Mouse (Mus musculus): Measurements from ENCODE around the gene Hist2h2ac.
A peak's percentile ranks its signal among the peaks of the same experiment; 100 is the strongest.

Hist2h2ac gene

DNA sequence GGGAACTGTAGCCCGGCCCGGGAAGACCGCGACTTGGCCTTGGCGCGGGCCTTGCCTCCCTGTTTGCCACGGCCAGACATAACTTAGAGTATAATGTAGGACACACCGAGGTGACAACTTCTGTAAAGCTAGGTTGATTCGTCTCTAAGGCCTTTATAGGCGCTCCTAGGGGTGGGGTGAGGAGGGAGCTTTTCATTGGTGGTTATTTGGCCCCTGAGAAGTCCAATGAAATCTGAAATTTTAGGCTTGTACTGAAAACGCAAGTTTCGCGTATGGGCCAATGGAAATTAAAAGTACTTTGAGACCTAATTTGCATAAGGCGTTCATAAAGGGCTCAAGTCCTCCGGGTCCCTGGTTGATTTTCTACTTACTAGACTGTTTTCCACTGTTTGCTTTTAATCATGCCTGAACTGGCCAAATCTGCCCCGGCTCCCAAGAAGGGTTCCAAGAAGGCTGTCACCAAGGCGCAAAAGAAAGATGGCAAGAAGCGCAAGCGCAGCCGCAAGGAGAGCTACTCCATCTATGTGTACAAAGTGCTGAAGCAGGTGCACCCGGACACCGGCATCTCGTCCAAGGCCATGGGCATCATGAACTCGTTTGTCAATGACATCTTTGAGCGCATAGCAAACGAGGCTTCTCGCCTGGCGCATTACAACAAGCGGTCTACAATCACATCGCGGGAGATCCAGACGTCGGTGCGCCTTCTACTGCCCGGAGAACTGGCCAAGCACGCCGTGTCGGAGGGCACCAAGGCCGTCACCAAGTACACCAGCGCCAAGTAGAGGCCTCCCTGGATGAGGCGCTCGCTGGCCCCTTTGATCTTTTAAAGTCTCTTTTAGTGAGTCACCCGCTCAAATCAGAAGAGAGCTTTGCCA, at the start of gene Hist2h2ac, which contains the start of gene Hist2h2be:
Gene Hist2h2ac, minus strand, starts transcription at position 116 of the 875 bp plus-strand sequence.
Gene Hist2h2be, plus strand, starts transcription at position 355 of the 875 bp plus-strand sequence.
- peak; percentile 85 to 87 for DNase-seq

DNA sequence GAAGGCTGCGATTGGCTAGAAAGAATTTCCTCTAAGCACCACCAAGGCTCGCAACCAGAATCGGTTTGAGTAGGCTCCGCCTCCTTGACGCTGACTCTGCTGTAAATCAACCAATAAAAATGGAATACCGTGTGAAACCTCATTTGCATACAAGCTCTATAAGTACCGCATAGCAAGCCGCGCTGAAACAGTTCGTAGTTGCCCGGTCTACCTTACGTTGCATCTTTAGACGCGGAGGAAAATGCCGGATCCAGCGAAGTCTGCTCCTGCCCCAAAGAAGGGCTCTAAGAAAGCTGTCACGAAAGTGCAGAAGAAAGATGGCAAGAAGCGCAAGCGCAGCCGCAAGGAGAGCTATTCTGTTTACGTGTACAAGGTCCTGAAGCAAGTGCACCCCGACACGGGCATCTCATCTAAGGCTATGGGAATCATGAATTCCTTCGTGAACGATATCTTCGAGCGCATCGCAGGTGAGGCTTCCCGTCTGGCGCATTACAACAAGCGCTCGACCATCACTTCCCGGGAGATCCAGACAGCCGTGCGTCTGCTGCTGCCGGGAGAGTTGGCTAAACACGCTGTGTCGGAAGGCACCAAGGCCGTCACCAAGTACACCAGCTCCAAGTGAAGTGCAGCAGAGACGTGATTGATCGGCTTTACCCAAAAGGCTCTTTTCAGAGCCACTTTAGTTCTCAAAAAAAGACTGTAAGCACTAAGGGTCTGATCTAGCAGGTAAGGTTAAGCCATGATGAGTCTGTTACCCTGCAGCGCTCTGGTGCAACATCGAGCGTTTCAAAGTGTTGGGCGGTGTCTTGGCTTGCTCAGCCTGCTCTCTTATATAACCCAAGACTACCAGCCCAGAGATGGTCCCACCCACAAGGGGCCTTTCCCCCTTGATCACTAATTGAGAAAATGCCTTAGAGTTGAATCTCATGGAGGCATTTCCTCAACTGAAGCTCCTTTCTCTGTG, 49.1 kb upstream of the Hist2h2ac start, which contains the start of gene Hist2h2bb:
Gene Hist2h2bb, plus strand, starts transcription at position 242 of the 964 bp plus-strand sequence.
- DNase-seq: peak; percentile 91 to 94

- peak; percentile 38 to 52 for DNase-seq
These were observed 48.2 kb upstream of the Hist2h2ac start for GRCm38 (mm10) chr3:96268776-96269378.

GRCm38 (mm10) chr3:96268051-96268775, 47.5 kb upstream of the Hist2h2ac start, which contains the start of gene Hist2h3b:
Gene Hist2h3b (plus strand): TSS chr3:96268654.
- DNase-seq: peak; percentile 85 to 88

DNA sequence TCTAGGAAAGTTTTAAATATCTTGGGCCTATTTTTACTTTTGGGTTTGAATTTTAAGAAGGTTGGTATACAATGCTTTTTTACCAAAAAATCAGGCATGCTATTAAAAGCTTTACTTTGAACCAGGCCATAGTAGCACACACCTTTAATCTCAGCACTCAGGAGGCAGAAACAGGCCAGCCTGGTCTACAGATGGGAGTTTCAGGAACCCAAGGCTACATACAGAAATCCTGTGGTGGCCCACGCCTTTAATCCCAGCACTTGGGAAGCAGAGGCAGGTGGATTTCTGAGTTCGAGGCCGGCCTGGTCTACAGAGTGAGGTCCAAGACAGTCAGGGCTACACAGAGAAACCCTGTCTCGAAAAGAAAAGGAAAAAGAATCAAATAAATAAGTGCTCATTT, 46.9 kb upstream of the Hist2h2ac start:
- no peak for DNase-seq

DNA sequence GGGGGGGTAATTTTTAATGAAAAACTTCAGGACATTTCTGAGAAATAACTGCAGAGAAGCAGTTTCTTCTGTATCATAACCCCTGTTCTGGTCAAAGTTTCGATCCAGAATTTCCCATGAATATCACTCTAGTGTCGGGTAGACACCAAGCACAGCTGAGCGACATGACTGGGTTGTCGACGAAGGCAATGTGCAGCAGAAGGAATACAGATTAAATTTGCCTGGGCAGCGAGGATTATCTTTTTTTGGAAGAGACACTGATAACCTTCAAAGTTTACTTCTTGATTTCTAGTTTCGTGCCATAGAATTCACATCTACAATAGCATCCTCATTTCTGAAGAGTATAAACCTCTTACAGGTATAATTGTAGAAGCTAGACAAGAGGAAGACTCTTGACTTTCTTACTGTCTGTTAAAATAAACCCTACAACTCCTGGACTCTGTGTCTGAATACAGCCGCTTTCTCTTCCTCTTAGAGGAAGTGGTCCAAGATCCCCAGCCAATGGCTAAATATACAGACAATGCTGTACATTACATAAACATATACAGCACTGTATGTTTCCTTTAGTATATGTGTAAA, 45.5 kb upstream of the Hist2h2ac start:
- no peak for DNase-seq

DNA sequence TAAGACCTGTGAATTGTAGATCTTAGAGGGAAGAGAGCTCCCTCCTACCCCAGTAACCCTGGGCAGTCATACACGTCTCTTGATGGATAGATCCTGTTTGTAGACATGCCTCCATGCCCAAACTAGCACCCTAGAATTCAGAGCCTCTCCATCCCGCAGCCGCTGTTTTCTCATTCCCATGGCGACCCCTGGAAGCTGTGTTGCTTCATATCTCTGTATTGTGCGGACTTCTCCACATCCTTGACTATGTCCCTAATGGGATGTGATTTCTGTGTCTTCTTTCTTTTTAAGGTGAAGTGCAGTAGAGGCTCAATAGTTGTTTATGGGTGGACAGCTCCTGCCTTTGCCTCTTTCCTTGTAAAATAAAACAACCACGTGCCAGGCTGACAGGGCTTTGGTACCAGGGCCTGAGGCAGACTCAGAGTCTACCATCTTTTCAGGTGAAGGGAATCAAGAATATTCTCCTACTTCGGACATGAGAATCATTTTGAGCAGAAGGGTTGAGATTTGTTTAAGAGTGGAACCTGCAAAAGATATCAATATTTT, 43.8 kb upstream of the Hist2h2ac start:
- DNase-seq: no peak

GRCm38 (mm10) chr3:96263558-96264403, 43.1 kb upstream of the Hist2h2ac start:
- peak; percentile 61 to 66 for DNase-seq

- DNase-seq: peak; percentile 95 to 98
These were observed 42.4 kb upstream of the Hist2h2ac start, which contains the start of gene Hist2h4 for GRCm38 (mm10) chr3:96262979-96263550. Gene Hist2h4 (minus strand): TSS chr3:96263311.

- peak; percentile 88 to 91 for DNase-seq
These were observed 41.7 kb upstream of the Hist2h2ac start for GRCm38 (mm10) chr3:96262216-96262875.

DNA sequence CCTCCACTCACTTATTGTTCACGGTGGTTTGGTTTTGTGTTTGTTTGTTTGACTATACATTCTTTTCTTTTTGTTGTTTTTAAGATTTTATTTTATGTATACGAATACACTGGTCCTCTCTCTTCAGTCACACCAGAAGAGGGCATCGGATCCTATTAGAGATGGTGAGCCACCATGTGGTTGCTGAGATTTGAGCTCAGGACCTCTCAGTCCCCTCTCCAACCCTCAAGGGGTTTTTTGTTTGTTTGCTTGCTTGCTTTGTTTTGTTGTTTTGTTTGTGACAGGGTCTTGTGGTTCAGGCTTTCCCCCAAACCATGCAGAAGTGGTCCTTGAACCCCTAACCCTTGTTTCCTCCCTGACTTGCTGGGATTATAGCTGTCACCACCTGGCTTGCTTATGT, 40.9 kb upstream of the Hist2h2ac start:
- DNase-seq: no peak

- DNase-seq: no peak
These were observed 39.5 kb upstream of the Hist2h2ac start for GRCm38 (mm10) chr3:96260220-96260619.

DNA sequence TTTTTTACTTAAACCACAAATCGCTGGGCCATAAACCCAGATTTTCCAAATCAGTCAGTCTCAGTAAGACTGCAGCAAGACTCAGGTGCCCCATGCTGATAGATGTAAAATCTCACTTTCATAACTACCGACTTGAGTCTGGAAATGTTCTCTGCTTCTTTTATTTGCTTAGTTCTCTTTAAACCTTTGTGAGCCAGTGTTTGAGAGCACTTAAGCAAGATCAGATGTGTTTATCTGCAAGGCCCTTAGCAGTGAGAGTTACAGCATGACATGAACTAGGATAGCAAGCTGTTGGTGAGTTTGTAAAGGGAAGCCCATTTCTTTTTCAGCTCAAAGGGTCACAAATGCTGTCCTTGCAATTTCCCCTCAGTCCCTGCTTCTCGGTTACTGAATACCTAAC, 36.5 kb upstream of the Hist2h2ac start:
- DNase-seq: no peak

DNA sequence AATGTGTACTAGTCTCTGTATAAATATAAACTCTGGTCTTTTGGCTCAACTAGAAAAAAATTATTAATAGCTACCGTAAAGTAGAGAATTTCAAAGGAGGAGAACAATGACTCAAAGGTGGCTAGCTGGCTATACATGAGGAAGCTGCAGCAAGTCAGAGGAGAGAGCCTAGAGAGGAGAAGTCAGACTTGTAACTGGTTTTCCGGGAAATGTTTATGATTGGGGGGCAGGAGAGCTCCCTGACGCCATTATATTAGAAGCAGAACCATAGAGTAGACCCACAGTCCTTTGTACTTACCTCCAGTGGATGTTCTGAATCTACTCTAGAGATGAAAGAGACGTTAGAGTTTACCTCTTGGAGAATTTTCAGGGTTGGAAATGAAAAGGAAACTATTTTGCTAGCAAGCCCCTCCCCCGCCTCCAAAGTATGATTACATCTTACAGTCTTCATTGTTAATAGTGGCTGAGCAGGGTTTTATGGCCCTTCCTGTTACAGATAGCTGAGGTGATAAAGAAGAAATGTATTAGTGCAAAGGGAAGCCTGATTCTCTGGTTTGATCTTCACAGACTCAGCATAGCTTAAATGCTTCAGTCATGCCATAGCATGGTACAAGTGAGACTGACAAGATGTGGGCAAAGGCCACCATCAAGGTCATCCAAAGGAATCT, 35.4 kb upstream of the Hist2h2ac start:
- no peak for DNase-seq

- DNase-seq: peak; percentile 16 to 39
These were observed 34.1 kb upstream of the Hist2h2ac start for GRCm38 (mm10) chr3:96254683-96255355.

GRCm38 (mm10) chr3:96251787-96252186, 31.1 kb upstream of the Hist2h2ac start:
- no peak for DNase-seq

- no peak for DNase-seq
These were observed 30.2 kb upstream of the Hist2h2ac start for GRCm38 (mm10) chr3:96250890-96251289.

DNA sequence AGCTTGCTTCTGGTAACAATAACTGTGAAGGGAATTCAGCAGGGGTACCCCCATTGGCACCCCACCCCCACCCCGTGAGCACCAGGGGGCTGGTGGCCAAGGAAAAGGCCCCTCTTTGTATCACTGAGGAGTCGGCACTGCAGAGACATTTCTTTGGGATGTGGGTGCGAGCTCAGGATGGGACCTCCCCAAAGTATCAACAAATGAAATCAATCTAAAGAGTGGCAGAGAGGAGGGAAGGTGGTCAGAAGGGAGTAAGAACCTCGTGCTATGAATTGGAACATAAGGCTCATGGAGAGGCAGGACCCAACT, 28.3 kb upstream of the Hist2h2ac start:
- DNase-seq: no peak
